Mouse (Mus musculus) E14TG2a.4 (cell line): ENCODE measurements around the gene Ccnl1.

ENCODE experiments used
- CTCF ChIP-seq: conservative IDR thresholded peaks from 2 replicates; pipeline ENCODE4 v1.5.1; 2014; ENCODE audit warnings: low read length
- NANOG ChIP-seq: IDR thresholded peaks from 2 replicates; pipeline ENCODE4 v1.6.1; 2014; ENCODE audit warnings: borderline replicate concordance, low read length, mixed read lengths
- POU5F1 ChIP-seq: IDR thresholded peaks from 2 replicates; pipeline ENCODE4 v1.6.1; 2014; ENCODE audit warnings: low read length, borderline replicate concordance

DNA sequence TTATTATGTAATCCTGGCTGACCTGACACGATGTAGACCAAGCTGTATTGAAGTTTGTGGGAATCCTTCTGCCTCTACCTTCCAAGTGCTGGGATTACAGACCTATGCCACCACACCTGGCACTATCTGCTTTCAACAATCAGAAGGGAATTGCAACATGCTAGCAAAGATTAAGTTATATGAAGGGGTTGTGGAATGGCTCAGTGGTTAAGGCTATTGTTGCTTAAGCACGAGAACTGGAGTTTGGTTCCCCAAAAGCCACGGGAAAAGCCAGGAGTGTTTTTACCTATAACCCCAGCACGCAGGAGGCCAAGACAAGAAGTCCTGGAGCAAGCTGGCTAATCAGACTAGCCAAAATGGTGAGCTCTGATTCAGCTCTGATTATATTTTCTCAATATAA is 46.9 kb upstream of the Ccnl1 start:
- TF ChIP-seq CTCF, result no peak
- no peak for TF ChIP-seq POU5F1
- TF ChIP-seq NANOG, result no peak
